Mouse (Mus musculus) hindbrain, embryonic 15.5 days (tissue): ENCODE measurements around the gene Ugt1a8. TPM values are rescaled to one million over a fixed set of nuclear protein-coding genes. Genes with fewer than 3 reads are reported as not detected.
"Not testable (repeated sequence)": the region's sequence is repeated elsewhere in the genome, so short reads cannot be mapped to it uniquely, and the experiment has no call there.

Experiments
- ATAC-seq: fragments of 200-750 bp; cut with Nextera tagmentation; 2 replicates; pipeline ENCODE4 v1.8.0; 2017; ENCODE audit warnings: low read depth, moderate number of reproducible peaks, moderate TSS enrichment; ENCODE audit not compliant: low FRiP score
- H3K27ac ChIP-seq: fragments of 300-500 bp; sonication (generic); replicated peaks from 2 replicates; pipeline ENCODE4 v1.5.1; 2015; ENCODE audit warnings: mild to moderate bottlenecking, inconsistent platforms
- H3K27me3 ChIP-seq: fragments of 300-500 bp; sonication (generic); 2 replicates; pipeline ENCODE4 v1.6.1; 2015; ENCODE audit warnings: control low read depth, inconsistent platforms
- H3K36me3 ChIP-seq: fragments of 300-500 bp; sonication (generic); 2 replicates; pipeline ENCODE4 v1.6.1; 2015; ENCODE audit warnings: control low read depth, inconsistent platforms
- H3K4me1 ChIP-seq: fragments of 300-500 bp; sonication (generic); replicated peaks from 2 replicates; pipeline ENCODE4 v1.6.1; 2015; ENCODE audit warnings: control low read depth, inconsistent platforms
- H3K4me2 ChIP-seq: fragments of 300-500 bp; sonication (generic); 2 replicates; pipeline ENCODE4 v1.6.1; 2015; ENCODE audit warnings: moderate library complexity, mild to moderate bottlenecking, inconsistent platforms
- H3K4me3 ChIP-seq: fragments of 300-500 bp; sonication (generic); 2 replicates; pipeline ENCODE4 v1.5.1; 2015; ENCODE audit warnings: mild to moderate bottlenecking, inconsistent platforms
- H3K9ac ChIP-seq: fragments of 300-500 bp; sonication (generic); 2 replicates; pipeline ENCODE4 v1.6.1; 2015; ENCODE audit warnings: inconsistent platforms
- H3K9me3 ChIP-seq: fragments of 300-500 bp; sonication (generic); 2 replicates; pipeline ENCODE4 v1.6.1; 2016; ENCODE audit warnings: control low read depth, inconsistent platforms
- WGBS: fragments of 180-500 bp; shearing (Covaris S2); methylation state at CpG from one replicate; pipeline ENCODE4 v1.1.7; 2015; 5-methylcytosine and 5-hydroxymethylcytosine counted together
- polyA plus RNA-seq: library from polyadenylated mRNA; unstranded; fragments of >200 nt; fragmentation: Nextera tagmentation; extraction: Ambion mirVana; gene quantifications from 2 replicates; pipeline ENCODE4 v1.2.1, GENCODE M21; 2015

The Ugt1a8 gene
- polyA plus RNA-seq, 1 experiment from 2014 or later, result not detected

- Histone ChIP-seq H3K27me3 (no peaks in the 10 kb centered on the region), H3K4me3 (no peak overlapping the region), H3K4me1 (no peaks in the 10 kb centered on the region), H3K36me3 (no peaks in the 10 kb centered on the region), H3K9me3 (peaks cover 48% of the 10 kb centered on the region), H3K9ac (no peak overlapping the region), H3K4me2 (no peak overlapping the region), H3K27ac (no peak overlapping the region)
- WGBS, result 76% methylated on average over 9 of the region's 9 CpGs
- ATAC-seq, result no peak
Measured at GRCm38 (mm10) chr1:88218051-88218450, 130.4 kb downstream of the Ugt1a8 start.

DNA sequence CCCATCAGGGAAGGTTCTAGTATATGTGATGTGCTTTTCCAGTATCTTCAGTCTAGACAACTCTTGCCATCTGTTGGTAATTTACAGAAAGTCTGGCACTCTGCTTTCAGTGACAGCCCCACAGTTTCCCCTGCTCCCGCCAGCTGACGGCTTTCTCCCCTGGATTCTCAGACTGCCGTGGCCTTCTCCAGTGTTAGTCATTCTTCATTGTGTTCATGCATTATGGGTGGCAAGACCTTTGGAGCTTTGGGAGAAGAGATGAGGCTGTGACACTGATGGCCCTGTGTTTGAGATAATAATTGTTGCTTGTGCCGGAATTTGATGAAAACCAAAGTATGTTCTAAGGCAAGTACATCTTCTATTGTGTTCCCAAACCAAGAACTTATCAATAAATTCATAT is 131.0 kb downstream of the Ugt1a8 start:
- no peaks in the 10 kb centered on the region for H3K4me1 ChIP-seq
- H3K9ac ChIP-seq, result no peak overlapping the region
- H3K4me2 ChIP-seq, result no peak overlapping the region
- H3K27me3 ChIP-seq, result no peaks in the 10 kb centered on the region
- WGBS, result 51% methylated on average over 4 of the region's 4 CpGs
- ATAC-seq, result no peak
- H3K4me3 ChIP-seq, result no peak overlapping the region
- no peak overlapping the region for H3K27ac ChIP-seq
- H3K9me3 ChIP-seq, result peaks cover 43% of the 10 kb centered on the region
- no peaks in the 10 kb centered on the region for H3K36me3 ChIP-seq

- H3K4me2 ChIP-seq, result no peak overlapping the region
- no peak overlapping the region for H3K27ac ChIP-seq
- no peak for ATAC-seq
- H3K9me3 ChIP-seq, result peaks cover 38% of the 10 kb centered on the region
- H3K4me3 ChIP-seq, result no peak overlapping the region
- no peaks in the 10 kb centered on the region for H3K4me1 ChIP-seq
- no peaks in the 10 kb centered on the region for H3K36me3 ChIP-seq
- H3K27me3 ChIP-seq, result no peaks in the 10 kb centered on the region
- 21% methylated on average over 1 of the region's 1 CpGs for WGBS
- H3K9ac ChIP-seq, result no peak overlapping the region
Measured at GRCm38 (mm10) chr1:88219054-88219453, 131.4 kb downstream of the Ugt1a8 start.

- ATAC-seq, result no peak
- Histone ChIP-seq H3K4me1 (no peaks in the 10 kb centered on the region), H3K36me3 (no peaks in the 10 kb centered on the region), H3K9ac (no peak overlapping the region), H3K4me3 (no peak overlapping the region), H3K4me2 (no peak overlapping the region), H3K9me3 (peaks cover 28% of the 10 kb centered on the region), H3K27ac (no peak overlapping the region), H3K27me3 (no peaks in the 10 kb centered on the region)
Measured at GRCm38 (mm10) chr1:88220336-88220735, 132.7 kb downstream of the Ugt1a8 start.

DNA sequence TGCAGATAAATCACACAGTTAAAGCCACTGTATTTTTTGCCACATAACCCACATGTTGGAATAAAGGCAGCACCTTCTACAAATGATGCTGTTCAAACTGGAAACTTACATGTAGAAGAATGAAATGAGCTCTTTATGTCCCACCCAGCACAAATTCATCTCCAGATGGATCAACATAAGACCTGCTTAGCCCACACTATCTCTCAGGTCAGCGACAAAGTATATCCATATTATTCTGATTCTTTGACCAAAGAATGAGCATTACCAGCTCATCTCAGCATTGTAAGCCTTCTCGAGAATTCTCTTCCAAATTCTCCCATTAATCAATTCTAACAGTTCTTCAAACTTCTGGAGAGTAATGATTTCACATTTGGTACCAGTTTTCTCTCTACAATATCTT is 134.6 kb downstream of the Ugt1a8 start:
- no peak for ATAC-seq
- 56% methylated on average over 2 of the region's 2 CpGs for WGBS
- no peak overlapping the region for H3K4me3 ChIP-seq
- H3K27me3 ChIP-seq, result no peaks in the 10 kb centered on the region
- H3K9me3 ChIP-seq, result peaks cover 30% of the 10 kb centered on the region
- H3K4me1 ChIP-seq, result no peaks in the 10 kb centered on the region
- no peak overlapping the region for H3K9ac ChIP-seq
- no peaks in the 10 kb centered on the region for H3K36me3 ChIP-seq
- H3K4me2 ChIP-seq, result no peak overlapping the region
- H3K27ac ChIP-seq, result no peak overlapping the region

GRCm38 (mm10) chr1:88223011-88223515 is 135.4 kb downstream of the Ugt1a8 start:
- H3K9ac ChIP-seq, ATAC-seq, H3K4me1 ChIP-seq, H3K36me3 ChIP-seq, H3K4me3 ChIP-seq, H3K27me3 ChIP-seq, H3K4me2 ChIP-seq, H3K27ac ChIP-seq: not testable (repeated sequence)
- H3K9me3 ChIP-seq, result peaks cover 33% of the 10 kb centered on the region

- no peak for ATAC-seq
- Histone ChIP-seq H3K4me1 (no peaks in the 10 kb centered on the region), H3K4me3 (no peak overlapping the region), H3K27me3 (no peaks in the 10 kb centered on the region), H3K9me3 (peaks cover 39% of the 10 kb centered on the region), H3K27ac (no peak overlapping the region), H3K4me2 (no peak overlapping the region), H3K9ac (no peak overlapping the region), H3K36me3 (no peaks in the 10 kb centered on the region)
- WGBS, result 60% methylated on average over 1 of the region's 1 CpGs
Measured at GRCm38 (mm10) chr1:88223591-88223990, 136.0 kb downstream of the Ugt1a8 start.

DNA sequence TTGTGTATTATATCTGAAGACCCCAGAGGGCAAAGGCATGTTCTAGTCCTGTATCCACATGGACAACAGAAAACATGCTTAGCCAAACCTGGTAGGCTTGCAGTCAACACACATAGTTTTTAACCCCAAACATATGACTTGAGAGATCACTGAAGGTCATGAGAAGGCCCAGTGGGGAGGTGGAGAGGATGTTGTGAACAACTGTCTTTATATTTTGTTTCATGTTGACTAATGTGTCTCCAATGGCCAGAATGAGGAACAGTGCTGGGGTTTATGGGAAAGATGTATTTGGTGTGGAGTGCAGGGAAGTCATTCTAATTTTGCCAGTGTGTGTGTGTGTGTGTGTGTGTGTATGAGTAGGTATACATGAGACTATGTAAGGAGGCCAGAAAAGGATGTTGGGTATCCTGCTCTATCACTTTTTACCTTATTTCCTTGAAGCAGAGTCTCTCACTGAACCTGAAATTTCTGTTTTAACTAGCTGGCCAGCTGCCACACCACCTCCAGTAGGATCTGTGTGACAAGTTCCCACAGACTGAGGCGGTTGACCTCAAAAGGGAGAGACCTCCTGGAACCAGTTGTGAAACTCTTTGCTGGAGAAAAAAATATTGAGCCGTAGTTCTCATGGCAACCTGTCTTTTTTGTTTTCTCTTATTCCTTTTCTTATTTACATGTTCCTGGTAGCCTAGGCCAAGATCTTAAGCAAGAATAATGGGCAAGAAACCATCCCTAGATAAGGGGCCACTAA is 136.6 kb downstream of the Ugt1a8 start:
- Histone ChIP-seq H3K4me2 (no peak overlapping the region), H3K4me3 (no peak overlapping the region), H3K27ac (no peak overlapping the region), H3K9me3 (peaks cover 45% of the 10 kb centered on the region), H3K4me1 (no peaks in the 10 kb centered on the region), H3K27me3 (no peaks in the 10 kb centered on the region), H3K36me3 (no peaks in the 10 kb centered on the region), H3K9ac (no peak overlapping the region)
- WGBS, result 74% methylated on average over 2 of the region's 2 CpGs
- no peak for ATAC-seq

GRCm38 (mm10) chr1:88225301-88225700 is 137.7 kb downstream of the Ugt1a8 start:
- H3K27ac ChIP-seq, H3K9ac ChIP-seq, H3K36me3 ChIP-seq, H3K4me2 ChIP-seq, H3K4me1 ChIP-seq, ATAC-seq, H3K27me3 ChIP-seq, H3K4me3 ChIP-seq: not testable (repeated sequence)
- WGBS, result 39% methylated on average over 2 of the region's 2 CpGs
- peaks cover 56% of the 10 kb centered on the region for H3K9me3 ChIP-seq

DNA sequence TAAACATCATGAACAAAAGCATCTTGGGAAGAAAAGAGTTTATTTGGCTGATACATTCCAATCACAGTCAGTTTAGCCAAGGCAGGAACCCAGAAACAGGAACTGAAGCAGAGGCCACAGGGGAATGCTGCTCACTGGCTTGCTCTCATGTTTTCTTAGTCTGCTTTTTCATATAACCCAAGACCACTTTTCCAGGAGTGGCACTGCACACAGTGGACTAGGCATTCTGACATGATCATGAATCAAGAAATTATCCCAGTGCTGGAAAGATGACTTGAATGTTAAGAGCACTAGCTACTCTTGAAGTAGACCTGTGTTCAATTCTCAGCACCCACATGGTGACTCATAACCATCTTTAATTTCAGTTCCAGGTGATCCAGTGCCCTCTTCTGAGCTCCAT is 138.1 kb downstream of the Ugt1a8 start:
- no peak overlapping the region for H3K4me2 ChIP-seq
- no peak overlapping the region for H3K4me3 ChIP-seq
- H3K27me3 ChIP-seq, result no peaks in the 10 kb centered on the region
- ATAC-seq, result no peak
- no peaks in the 10 kb centered on the region for H3K36me3 ChIP-seq
- H3K27ac ChIP-seq, result no peak overlapping the region
- H3K9me3 ChIP-seq, result peaks cover 60% of the 10 kb centered on the region
- no peaks in the 10 kb centered on the region for H3K4me1 ChIP-seq
- no peak overlapping the region for H3K9ac ChIP-seq

- Histone ChIP-seq H3K27me3 (no peaks in the 10 kb centered on the region), H3K9ac (no peak within 1 kb of the TSS), H3K4me2 (no peak within 1 kb of the TSS), H3K27ac (no peak within 1 kb of the TSS), H3K9me3 (peaks cover 71% of the 10 kb centered on the region), H3K4me1 (no peaks in the 10 kb centered on the region), H3K36me3 (no peaks in the 10 kb centered on the region), H3K4me3 (no peak within 1 kb of the TSS)
- 54% methylated on average over 5 of the region's 5 CpGs for WGBS
- no peak for ATAC-seq
Measured at GRCm38 (mm10) chr1:88226670-88227379, 139.2 kb downstream of the Ugt1a8 start, which contains the start of gene Mroh2a. Gene Mroh2a, plus strand, starts transcription at chr1:88226986.

DNA sequence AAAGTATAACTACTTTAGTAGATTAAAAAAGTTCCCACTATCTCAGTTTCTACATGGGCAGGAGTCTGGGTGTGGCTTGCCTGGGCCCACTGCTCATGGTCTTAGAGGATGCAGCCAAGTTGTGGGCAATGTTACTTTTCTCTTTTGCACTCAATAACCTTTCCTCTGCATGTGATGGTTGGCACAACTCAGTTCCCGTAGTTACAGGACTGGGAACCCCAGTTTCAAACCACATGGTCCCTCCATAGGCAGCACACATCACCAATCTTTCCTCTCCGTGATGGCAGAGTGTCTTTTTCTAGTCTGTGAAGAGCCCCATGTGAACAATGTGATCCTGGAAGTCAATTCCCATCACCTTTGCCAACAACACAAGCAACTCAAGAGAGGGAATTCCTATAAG is 139.9 kb downstream of the Ugt1a8 start:
- no peak for ATAC-seq
- WGBS, result 60% methylated on average over 2 of the region's 2 CpGs
- H3K27ac ChIP-seq, result no peak overlapping the region
- peaks cover 73% of the 10 kb centered on the region for H3K9me3 ChIP-seq
- H3K9ac ChIP-seq, result no peak overlapping the region
- H3K36me3 ChIP-seq, result no peaks in the 10 kb centered on the region
- no peaks in the 10 kb centered on the region for H3K4me1 ChIP-seq
- H3K4me3 ChIP-seq, result no peak overlapping the region
- no peak overlapping the region for H3K4me2 ChIP-seq
- H3K27me3 ChIP-seq, result no peaks in the 10 kb centered on the region
